Mouse (Mus musculus): ENCODE data around the gene Gm20388.

The Gm20388 gene

GRCm38 (mm10) chr8:123845114-123845513 lies 3934.5 kb downstream of the Gm20388 start:
- no peak for DNase-seq (ENCODE audit: low spot score in 2 of 2)

- no peak for DNase-seq (ENCODE audit: low spot score in 2 of 2)
Observed at GRCm38 (mm10) chr8:123845991-123846390, 3935.3 kb downstream of the Gm20388 start.

- DNase-seq (ENCODE audit: low spot score in 2 of 2): no peak
Observed at GRCm38 (mm10) chr8:123846509-123846908, 3935.9 kb downstream of the Gm20388 start.

- DNase-seq (ENCODE audit: low spot score in 2 of 2): no peak
Observed at GRCm38 (mm10) chr8:123847546-123847945, 3936.9 kb downstream of the Gm20388 start.

DNA sequence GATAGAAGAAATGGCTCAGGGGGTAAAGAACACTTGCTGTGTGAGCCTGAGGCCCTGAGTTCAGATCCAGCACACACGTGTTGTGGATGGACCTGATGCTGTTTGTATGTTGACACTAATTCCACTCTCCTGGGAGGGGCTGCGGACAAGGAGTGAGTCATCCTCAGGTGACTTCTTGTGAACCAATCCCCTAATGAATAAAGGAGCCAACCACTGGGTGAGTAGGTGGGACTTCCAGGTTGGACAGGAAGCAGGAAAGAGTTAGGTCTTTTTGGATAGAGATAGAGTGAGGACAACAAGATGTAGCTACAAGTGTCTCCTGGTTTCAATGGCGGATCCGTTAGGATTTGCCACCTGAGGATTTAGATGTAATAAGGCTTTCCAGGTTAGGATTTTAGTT lies 3938.7 kb downstream of the Gm20388 start:
- no peak for DNase-seq (ENCODE audit: low spot score in 2 of 2)

- no peak for DNase-seq (ENCODE audit: low spot score in 2 of 2)
Observed at GRCm38 (mm10) chr8:123851590-123851989, 3940.9 kb downstream of the Gm20388 start.

DNA sequence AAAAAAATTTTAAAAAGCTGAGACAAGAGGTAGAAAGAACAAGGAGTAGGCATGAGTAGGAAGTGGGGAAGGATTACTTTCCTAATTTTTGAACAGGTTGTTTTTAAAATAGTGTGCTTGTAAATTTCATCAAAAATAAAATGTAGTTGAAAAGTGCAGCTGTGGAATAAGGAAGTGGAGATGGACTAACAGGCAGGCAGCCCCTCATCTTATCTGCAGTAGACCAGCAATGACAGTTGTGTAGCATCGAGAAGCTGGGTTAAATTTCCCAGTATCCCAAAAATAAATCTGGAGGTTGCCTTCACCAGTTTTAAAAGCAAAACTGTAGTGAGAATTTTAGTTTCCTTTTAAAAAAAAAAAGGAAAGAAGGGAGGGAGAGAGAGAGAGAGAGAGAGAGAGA lies 3943.6 kb downstream of the Gm20388 start:
- no peak for DNase-seq (ENCODE audit: low spot score in 2 of 2)

GRCm38 (mm10) chr8:123854733-123855475 lies 3944.3 kb downstream of the Gm20388 start:
- no peak for DNase-seq (ENCODE audit: low spot score in 2 of 2)

DNA sequence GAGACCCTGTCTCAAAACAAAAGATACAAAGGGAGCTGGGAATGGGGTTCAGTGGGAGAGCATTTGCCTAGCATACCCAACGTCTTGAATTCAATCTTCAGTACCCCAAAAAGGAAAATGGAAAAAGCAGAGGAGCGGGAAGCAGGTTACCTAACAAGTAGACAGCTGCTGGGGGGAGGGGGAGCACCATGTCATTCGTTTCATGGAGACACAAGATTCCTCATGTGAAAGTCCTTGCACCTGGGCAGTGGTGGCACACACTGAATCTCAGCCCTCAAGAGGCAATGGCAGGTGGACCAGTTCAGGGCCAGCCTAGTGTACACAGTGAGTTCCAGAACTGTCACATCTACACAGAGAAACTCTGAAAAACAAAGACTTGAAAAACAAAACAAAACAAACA lies 3946.7 kb downstream of the Gm20388 start:
- no peak for DNase-seq (ENCODE audit: low spot score in 2 of 2)

DNA sequence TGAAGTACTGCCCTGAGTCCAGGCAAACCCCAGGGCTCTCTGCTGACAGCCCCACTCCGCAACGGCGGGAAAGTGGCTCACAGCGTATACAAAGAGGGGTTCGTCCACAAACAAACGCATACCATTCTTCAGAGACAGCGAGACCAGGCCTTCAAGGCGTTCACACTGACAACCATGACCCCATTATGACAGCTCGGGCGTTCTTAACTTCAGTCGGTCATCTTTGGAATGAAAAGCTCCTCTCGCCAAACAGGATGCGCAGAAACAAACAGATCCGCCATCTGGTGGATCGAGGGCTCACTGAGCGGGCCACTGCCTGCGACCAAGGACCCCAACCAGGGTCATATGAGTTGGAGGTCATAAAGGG lies 3947.9 kb downstream of the Gm20388 start:
- peak in 1 of 2 experiments; percentile 2 for DNase-seq (ENCODE audit: low spot score in 2 of 2)

GRCm38 (mm10) chr8:123858941-123859647 lies 3948.5 kb downstream of the Gm20388 start:
- peak; percentile 87 to 88 for DNase-seq (ENCODE audit: low spot score in 2 of 2)

- peak; percentile 4 to 54 for DNase-seq (ENCODE audit: low spot score in 2 of 2)
Observed at GRCm38 (mm10) chr8:123859648-123860259, 3949.1 kb downstream of the Gm20388 start, which contains the start of gene Ccsap. Gene Ccsap, minus strand, starts transcription at chr8:123860209.

DNA sequence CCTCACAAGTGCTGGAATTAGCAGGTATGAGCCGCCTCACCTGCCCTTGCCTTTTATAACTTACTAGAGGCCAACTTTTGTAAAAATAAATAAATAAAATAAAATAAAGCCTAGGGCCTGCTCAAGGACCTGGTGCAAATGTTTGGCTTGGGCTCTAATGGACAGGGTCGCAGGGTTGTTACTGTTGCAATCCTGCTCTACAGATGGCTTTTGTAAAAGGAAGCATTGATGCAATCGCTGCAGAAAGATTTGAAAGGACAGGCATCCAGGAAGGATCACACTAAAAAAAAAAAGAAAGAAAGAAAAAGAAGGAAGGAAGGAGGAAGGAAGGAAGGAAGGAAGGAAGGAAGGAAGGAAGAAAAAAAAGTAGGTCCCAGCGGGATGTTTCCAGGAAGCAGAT lies 3949.7 kb downstream of the Gm20388 start:
- no peak for DNase-seq (ENCODE audit: low spot score in 2 of 2)

GRCm38 (mm10) chr8:123865786-123866185 lies 3955.1 kb downstream of the Gm20388 start:
- no peak for DNase-seq (ENCODE audit: low spot score in 2 of 2)

GRCm38 (mm10) chr8:123866971-123867370 lies 3956.3 kb downstream of the Gm20388 start:
- DNase-seq (ENCODE audit: low spot score in 2 of 2): no peak

GRCm38 (mm10) chr8:123872048-123872447 lies 3961.4 kb downstream of the Gm20388 start:
- no peak for DNase-seq (ENCODE audit: low spot score in 2 of 2)

- no peak for DNase-seq (ENCODE audit: low spot score in 2 of 2)
Observed at GRCm38 (mm10) chr8:123873364-123873763, 3962.7 kb downstream of the Gm20388 start.

- no peak for DNase-seq (ENCODE audit: low spot score in 2 of 2)
Observed at GRCm38 (mm10) chr8:123874324-123874723, 3963.7 kb downstream of the Gm20388 start.

DNA sequence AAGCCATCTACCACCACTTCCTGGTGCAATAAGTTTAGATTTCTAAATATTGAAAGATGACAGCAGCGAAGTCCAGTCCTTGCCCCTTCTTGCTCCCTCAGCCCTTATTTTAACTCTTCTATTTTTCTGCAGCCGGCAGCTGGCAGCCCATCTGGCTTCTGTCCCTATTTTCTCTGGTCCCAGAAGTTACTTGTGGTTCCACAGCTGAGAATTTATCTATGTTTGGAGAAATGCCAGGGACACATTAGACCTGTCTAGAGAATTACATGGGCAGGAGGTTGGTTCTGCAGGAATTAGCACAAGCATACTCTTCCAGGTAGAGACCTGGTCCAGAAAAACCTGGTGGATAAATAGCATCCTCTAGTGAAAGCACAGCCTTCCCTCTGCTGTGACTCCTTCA lies 3967.2 kb downstream of the Gm20388 start:
- no peak for DNase-seq (ENCODE audit: low spot score in 2 of 2)

- no peak for DNase-seq (ENCODE audit: low spot score in 2 of 2)
Observed at GRCm38 (mm10) chr8:123880271-123880670, 3969.6 kb downstream of the Gm20388 start.

DNA sequence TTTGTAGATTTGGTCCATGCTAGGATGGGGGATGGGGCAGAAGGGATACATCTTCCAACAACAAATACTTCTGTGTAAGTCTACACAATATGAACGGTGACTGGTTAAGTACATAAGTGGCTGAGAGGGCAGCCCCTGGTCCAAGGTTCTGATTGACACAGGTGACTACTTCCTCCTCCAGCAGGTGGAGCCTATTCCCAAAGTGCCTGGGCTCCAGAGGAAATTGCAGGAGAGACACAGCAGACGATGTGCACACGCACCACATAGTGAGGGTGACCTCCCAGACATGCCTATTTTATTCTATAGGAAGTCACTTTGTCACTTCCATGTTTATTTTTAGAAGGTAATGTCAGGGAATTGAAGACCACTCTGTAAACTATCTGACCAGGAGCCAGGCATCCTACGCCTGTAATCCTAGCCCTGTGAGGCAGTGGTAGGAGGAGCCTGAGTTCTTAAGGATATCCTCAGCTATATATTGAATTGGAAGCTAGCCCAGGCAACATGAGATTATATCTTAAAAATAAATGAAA lies 3970.2 kb downstream of the Gm20388 start:
- DNase-seq (ENCODE audit: low spot score in 2 of 2): no peak

- no peak for DNase-seq (ENCODE audit: low spot score in 2 of 2)
Observed at GRCm38 (mm10) chr8:123882412-123882811, 3971.8 kb downstream of the Gm20388 start.

All from urinary bladder, adult 18-20 months (tissue).